In the genomic region with DNA sequence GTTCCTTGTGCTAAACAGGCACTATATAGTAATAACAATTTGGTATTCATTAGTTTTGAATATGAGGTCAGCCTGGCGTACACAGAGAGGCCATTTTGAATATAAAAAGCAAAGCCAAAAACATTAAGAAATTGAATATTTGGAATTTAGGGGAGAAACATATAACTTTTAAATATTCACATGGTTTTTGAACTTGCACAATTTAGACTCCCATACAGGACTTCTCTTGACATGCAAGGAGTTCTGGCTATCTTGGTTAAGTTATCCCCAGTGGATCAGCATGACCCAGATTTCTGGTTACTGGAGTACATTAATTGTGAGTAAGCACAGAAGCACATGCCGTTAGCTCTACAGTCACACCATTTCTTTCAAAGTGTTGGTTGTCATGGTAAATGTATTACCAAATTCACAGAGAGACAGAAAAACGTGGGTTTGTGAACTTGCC, we compare ENCODE assay signal across 8 mouse cellular contexts. TPM values are rescaled to one million over a fixed set of nuclear protein-coding genes. Genes with fewer than 3 reads are reported as not detected.
DNase-seq lines count a peak whose midpoint lies in the region; ATAC-seq and TF ChIP-seq lines count a peak whose summit lies in the region.

No protein-coding gene starts in this region.

- no peaks in the 10 kb centered on the region for H3K27me3 ChIP-seq in cerebellum, adult 2 months (ENCODE audit: control insufficient read depth, insufficient read depth, low read length)
- no peaks in the 10 kb centered on the region for H3K27me3 ChIP-seq in forebrain, embryonic 12.5 days
- no peaks in the 10 kb centered on the region for H3K27me3 ChIP-seq in liver, embryonic 11.5 days (replicated peaks; ENCODE audit: control insufficient read depth, insufficient read depth, low read length)

- 22% methylated on average over 3 of the region's 3 CpGs for WGBS in cerebellum, adult 2 months
- WGBS in forebrain, embryonic 12.5 days: 45% methylated on average over 3 of the region's 3 CpGs
- 39% methylated on average over 3 of the region's 3 CpGs for WGBS in liver, embryonic 11.5 days

- H3K9ac ChIP-seq in forebrain, embryonic 12.5 days: peak overlapping the region; percentile 55
- H3K9ac ChIP-seq in liver, embryonic 11.5 days (ENCODE audit: low read depth, low read length): peak overlapping the region; percentile 79

- H3K27ac ChIP-seq in cerebellum, adult 2 months (ENCODE audit: insufficient read depth, low read length): no peak overlapping the region; the same call in 1 of the 2 replicates
- H3K27ac ChIP-seq in forebrain, embryonic 12.5 days: peak overlapping the region; percentile 39
- peak overlapping the region; percentile 100 for H3K27ac ChIP-seq in liver, embryonic 11.5 days (ENCODE audit: low read depth, low read length)

- H3K36me3 ChIP-seq in forebrain, embryonic 12.5 days (replicated peaks): no peaks in the 10 kb centered on the region
- H3K36me3 ChIP-seq in liver, embryonic 11.5 days (ENCODE audit: control insufficient read depth, insufficient read depth, low read length): no peaks in the 10 kb centered on the region

- no peak for ATAC-seq in forebrain, embryonic 12.5 days (ENCODE audit: low FRiP score)
- ATAC-seq in liver, embryonic 11.5 days (replicated peaks; ENCODE audit: low FRiP score): no peak
- ATAC-seq in cerebellum, adult (ENCODE audit: insufficient number of reproducible peaks, low FRiP score, low TSS enrichment): no peak

- peak overlapping the region; percentile 61 for H3K4me2 ChIP-seq in forebrain, embryonic 12.5 days
- H3K4me2 ChIP-seq in liver, embryonic 11.5 days: peak overlapping the region; percentile 79

- no peak for TF ChIP-seq CTCF in cerebellum, adult 2 months (IDR thresholded peaks at IDR 0.05; ENCODE audit: borderline replicate concordance, insufficient read depth, low read depth, low read length)

- H3K4me1 ChIP-seq in cerebellum, adult 2 months (ENCODE audit: control insufficient read depth, insufficient read depth, low read length): no peaks in the 10 kb centered on the region; the same call in 1 of the 2 replicates
- H3K4me1 ChIP-seq in forebrain, embryonic 12.5 days: peaks cover 14% of the 10 kb centered on the region
- H3K4me1 ChIP-seq in liver, embryonic 11.5 days (replicated peaks; ENCODE audit: control insufficient read depth, insufficient read depth, low read length): peaks cover 11% of the 10 kb centered on the region

- no peaks in the 10 kb centered on the region for H3K9me3 ChIP-seq in forebrain, embryonic 12.5 days
- H3K9me3 ChIP-seq in liver, embryonic 11.5 days (ENCODE audit: control insufficient read depth, low read length): no peaks in the 10 kb centered on the region

- TF ChIP-seq POLR2A in cerebellum, adult 2 months (IDR thresholded peaks at IDR 0.05; ENCODE audit: borderline replicate concordance, insufficient read depth, low read length): no peak

- H3K4me3 ChIP-seq in cerebellum, adult 2 months (replicated peaks; ENCODE audit: insufficient read depth, low read depth, low read length): peak overlapping the region; percentile 80
- H3K4me3 ChIP-seq in forebrain, embryonic 12.5 days (replicated peaks): peak overlapping the region; percentile 48
- H3K4me3 ChIP-seq in liver, embryonic 11.5 days (ENCODE audit: low read depth, low read length): peak overlapping the region; percentile 54

- DNase-seq in cerebellum, adult 2 months: peak in 1 of 2 experiments; percentile 26
- DNase-seq in cerebellum, postnatal 25 days: no peak
- peak; percentile 63 for DNase-seq in 3T3-L1 (ENCODE audit: low read depth, low spot score)
- no peak for DNase-seq in liver, embryonic 11.5 days (ENCODE audit: low spot score)
- DNase-seq in frontal cortex, postnatal 36 days (ENCODE audit: low spot score in 2 of 2): no peak
- no peak for DNase-seq in thymus, adult 18-20 months

RNA-seq across cellular contexts. Expression of a gene that starts 18.5 kb away (rescaled TPM):
- polyA plus RNA-seq in cerebellum, adult 2 months (2012; rRNA removed): 18.4 and 19.8 TPM in 2 replicates
- polyA plus RNA-seq in forebrain, embryonic 12.5 days (2016; fragmentation: Nextera tagmentation; extraction: Ambion mirVana): 13.1 and 16.1 TPM in 2 replicates
- polyA plus RNA-seq in liver, embryonic 11.5 days (2014; fragmentation: Nextera tagmentation; extraction: Ambion mirVana): 8.2 and 8.7 TPM in 2 replicates

RNA-seq across cellular contexts. Expression of a gene that starts 19.7 kb away (rescaled TPM):
- polyA plus RNA-seq in cerebellum, adult 2 months (2012; rRNA removed): 119 and 129 TPM in 2 replicates
- 624 TPM in 2 replicates for polyA plus RNA-seq in forebrain, embryonic 12.5 days (2016; fragmentation: Nextera tagmentation; extraction: Ambion mirVana)
- 960 and 1,037 TPM in 2 replicates for polyA plus RNA-seq in liver, embryonic 11.5 days (2014; fragmentation: Nextera tagmentation; extraction: Ambion mirVana)

RNA-seq across cellular contexts. Expression of a gene that starts 39.4 kb away (rescaled TPM):
- 75.2 and 79.2 TPM in 2 replicates for polyA plus RNA-seq in cerebellum, adult 2 months (2012; rRNA removed)
- polyA plus RNA-seq in forebrain, embryonic 12.5 days (2016; fragmentation: Nextera tagmentation; extraction: Ambion mirVana): 127 and 136 TPM in 2 replicates
- polyA plus RNA-seq in liver, embryonic 11.5 days (2014; fragmentation: Nextera tagmentation; extraction: Ambion mirVana): 81.0 and 82.3 TPM in 2 replicates

RNA-seq across cellular contexts. Expression of a gene that starts 57.1 kb away (rescaled TPM):
- not detected in 2 replicates for polyA plus RNA-seq in cerebellum, adult 2 months (2012; rRNA removed)
- polyA plus RNA-seq in forebrain, embryonic 12.5 days (2016; fragmentation: Nextera tagmentation; extraction: Ambion mirVana): 1.9 and 2.0 TPM in 2 replicates
- polyA plus RNA-seq in liver, embryonic 11.5 days (2014; fragmentation: Nextera tagmentation; extraction: Ambion mirVana): 1.2 and 2.1 TPM in 2 replicates
